Mouse (Mus musculus): ENCODE measurements around the gene 9530003J23Rik.

The 9530003J23Rik gene

DNA sequence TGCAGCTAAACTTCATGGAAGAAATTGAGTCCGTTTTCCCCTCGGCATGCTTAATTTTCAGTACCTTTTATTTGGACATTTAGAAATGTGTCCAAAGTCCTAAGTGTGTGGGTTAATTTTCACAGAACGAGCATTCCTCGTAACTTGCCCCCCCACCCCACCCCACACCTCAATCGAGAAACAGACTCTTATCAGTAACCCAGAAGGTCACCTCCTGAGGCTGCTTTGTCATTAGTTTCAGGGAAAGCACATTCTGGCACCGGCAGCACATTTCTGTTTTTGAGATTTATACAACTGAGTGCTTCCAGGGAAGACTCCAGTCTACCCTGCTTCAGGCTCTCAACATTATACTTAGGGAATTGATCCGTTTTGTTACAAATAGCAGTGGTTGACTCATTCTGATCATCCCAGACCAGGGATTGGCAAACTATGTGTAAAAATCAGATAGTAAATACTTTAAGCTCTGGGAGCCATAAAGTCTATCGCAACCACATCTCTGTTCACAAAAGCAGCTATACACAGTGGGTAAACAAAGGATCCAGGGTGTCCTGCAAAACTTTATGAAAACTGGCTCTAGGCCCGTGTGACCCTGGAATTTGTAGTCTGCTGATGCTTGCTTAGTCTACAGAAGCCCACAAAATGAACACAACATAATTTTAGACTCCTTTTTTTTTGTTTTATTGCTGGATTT, 53.0 kb downstream of the 9530003J23Rik start:
- DNase-seq (ENCODE audit: low spot score in 2 of 2), result no peak

Measured in urinary bladder, postnatal 4 days (tissue).